Mouse (Mus musculus): ENCODE results near the gene Shc4. TPM values are rescaled to one million over a fixed set of nuclear protein-coding genes. Genes with fewer than 3 reads are reported as not detected.
A peak's percentile ranks its signal among the peaks of the same experiment; 100 is the strongest.

Shc4 gene
- polyA plus RNA-seq, 1 experiment: 0.49 TPM

DNA sequence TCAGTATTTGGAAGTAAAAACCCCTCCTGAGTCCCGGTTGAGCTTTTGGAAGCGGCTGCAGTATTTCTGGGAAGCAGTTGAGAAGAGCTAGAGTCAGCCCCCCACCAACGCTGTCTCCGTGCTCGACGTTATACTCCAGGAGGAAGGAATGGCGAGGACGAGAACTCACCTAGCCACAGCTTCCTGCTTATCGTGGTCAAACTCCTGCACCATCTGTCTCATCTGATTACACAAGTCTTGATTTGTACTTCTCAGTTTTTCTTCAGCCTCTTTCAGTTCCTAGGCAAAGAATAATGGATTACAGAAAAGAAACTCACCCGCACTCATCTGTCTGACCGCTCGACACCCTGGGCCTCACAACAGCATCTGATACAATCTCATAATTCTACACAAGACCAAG lies 134.7 kb downstream of the Shc4 start:
- H3K4me3 ChIP-seq: no peak overlapping the region
- H3K27me3 ChIP-seq (ENCODE audit: control insufficient read depth, insufficient read depth, insufficient read length): no peaks in the 10 kb centered on the region
- TF ChIP-seq CEBPB (IDR thresholded peaks at IDR 0.05; ENCODE audit: insufficient read depth, poor library complexity, severe bottlenecking) (no peak), MYOD1 (IDR thresholded peaks at IDR 0.05; ENCODE audit: control insufficient read depth in 1 of 3, insufficient read length in 2 of 3, low read depth in 2 of 3) (no peak), POLR2A (IDR thresholded peaks at IDR 0.05; ENCODE audit: insufficient read length, low read depth) (no peak), E2F4 (IDR thresholded peaks at IDR 0.05; ENCODE audit: insufficient read depth) (no peak), USF1 (IDR thresholded peaks at IDR 0.05; ENCODE audit: low read depth) (no peak), SRF (IDR thresholded peaks at IDR 0.05; ENCODE audit: control insufficient read depth, insufficient read length, low read depth) (no peak), MAX (IDR thresholded peaks at IDR 0.05; ENCODE audit: low read depth) (no peak), POLR2AphosphoS2 (IDR thresholded peaks at IDR 0.05; ENCODE audit: insufficient read length, low read depth) (no peak), TCF12 (IDR thresholded peaks at IDR 0.05; ENCODE audit: insufficient read depth, poor library complexity, severe bottlenecking) (no peak), MYOG (IDR thresholded peaks at IDR 0.05; ENCODE audit: control insufficient read depth in 1 of 3, insufficient read depth in 1 of 3, insufficient read length in 2 of 3, low read depth in 2 of 3) (no peak)
- H3ac ChIP-seq (ENCODE audit: control insufficient read depth, insufficient read length): no peak overlapping the region
- no peak overlapping the region for H3K4me2 ChIP-seq (ENCODE audit: low read depth)
- H3K79me2 ChIP-seq (ENCODE audit: control insufficient read depth, insufficient read depth): no peaks in the 10 kb centered on the region
- H3K36me3 ChIP-seq (ENCODE audit: control insufficient read depth, insufficient read depth): peaks cover 18% of the 10 kb centered on the region

GRCm38 (mm10) chr2:125581081-125581480 lies 142.9 kb downstream of the Shc4 start:
- no peaks in the 10 kb centered on the region for H3K79me2 ChIP-seq (ENCODE audit: control insufficient read depth, insufficient read depth)
- H3K4me2 ChIP-seq (ENCODE audit: low read depth): no peak overlapping the region
- no peak overlapping the region for H3ac ChIP-seq (ENCODE audit: control insufficient read depth, insufficient read length)
- peaks cover 15% of the 10 kb centered on the region for H3K36me3 ChIP-seq (ENCODE audit: control insufficient read depth, insufficient read depth)
- no peaks in the 10 kb centered on the region for H3K27me3 ChIP-seq (ENCODE audit: control insufficient read depth, insufficient read depth, insufficient read length)
- TF ChIP-seq USF1 (IDR thresholded peaks at IDR 0.05; ENCODE audit: low read depth): no peak
- TF ChIP-seq REST (IDR thresholded peaks at IDR 0.05; ENCODE audit: insufficient read depth, insufficient read length): no peak
- no peak for TF ChIP-seq TCF3 (IDR thresholded peaks at IDR 0.05; ENCODE audit: insufficient read length, low read depth)
- TF ChIP-seq SRF (IDR thresholded peaks at IDR 0.05; ENCODE audit: control insufficient read depth, insufficient read length, low read depth): no peak
- TF ChIP-seq MAX (IDR thresholded peaks at IDR 0.05; ENCODE audit: low read depth): no peak
- H3K4me3 ChIP-seq: no peak overlapping the region

- Histone ChIP-seq H3ac (ENCODE audit: control insufficient read depth, insufficient read length) (no peak overlapping the region), H3K36me3 (ENCODE audit: control insufficient read depth, insufficient read depth) (peaks cover 14% of the 10 kb centered on the region), H3K79me2 (ENCODE audit: control insufficient read depth, insufficient read depth) (no peaks in the 10 kb centered on the region), H3K4me2 (ENCODE audit: low read depth) (no peak overlapping the region), H3K4me3 (no peak overlapping the region), H3K27me3 (ENCODE audit: control insufficient read depth, insufficient read depth, insufficient read length) (no peaks in the 10 kb centered on the region)
- TF ChIP-seq MYOD1 (IDR thresholded peaks at IDR 0.05; ENCODE audit: control insufficient read depth in 1 of 3, insufficient read length in 2 of 3, low read depth in 2 of 3): peak in 2 of 3 experiments; percentile 17 to 51
- no peak for TF ChIP-seq MAX (IDR thresholded peaks at IDR 0.05; ENCODE audit: low read depth)
- peak in 2 of 3 experiments; percentile 30 to 47 for TF ChIP-seq MYOG (IDR thresholded peaks at IDR 0.05; ENCODE audit: control insufficient read depth in 1 of 3, insufficient read depth in 1 of 3, insufficient read length in 2 of 3, low read depth in 2 of 3)
- TF ChIP-seq POLR2A (IDR thresholded peaks at IDR 0.05; ENCODE audit: insufficient read length, low read depth): no peak
- peak; percentile 63 for TF ChIP-seq CEBPB (IDR thresholded peaks at IDR 0.05; ENCODE audit: insufficient read depth, poor library complexity, severe bottlenecking)
Measured at GRCm38 (mm10) chr2:125577670-125578069, 146.3 kb downstream of the Shc4 start.

Other genes starting within 250 kb of the Shc4 start
- 0.37 TPM for gene Gm9913, start 219.1 kb downstream of the Shc4 start, polyA plus RNA-seq (2012; fragmentation: generic; extraction: Trizol)
- gene Fbn1, start 216.2 kb downstream of the Shc4 start, polyA plus RNA-seq (2012; fragmentation: generic; extraction: Trizol): 125 TPM
- gene Cep152, start 99.0 kb downstream of the Shc4 start, polyA plus RNA-seq (2012; fragmentation: generic; extraction: Trizol): 0.80 TPM
- gene Eid1, start 51.1 kb downstream of the Shc4 start, polyA plus RNA-seq (2012; fragmentation: generic; extraction: Trizol): 24.6 TPM
- 8.4 TPM for gene Secisbp2l, start 58.7 kb upstream of the Shc4 start, polyA plus RNA-seq (2012; fragmentation: generic; extraction: Trizol)
- 17.8 TPM for gene Galk2, start 135.0 kb upstream of the Shc4 start, polyA plus RNA-seq (2012; fragmentation: generic; extraction: Trizol)
- gene Cops2, start 135.0 kb upstream of the Shc4 start, polyA plus RNA-seq (2012; fragmentation: generic; extraction: Trizol): 59.0 TPM

All from myocyte (in vitro differentiated cells).